10 mouse cellular contexts compared by ENCODE assay signal in genomic region chr9:52027257-52028020, GRCm38 (mm10). TPM values are rescaled to one million over a fixed set of nuclear protein-coding genes. Genes with fewer than 3 reads are reported as not detected.
DNase-seq lines count a peak whose midpoint lies in the region; ATAC-seq and TF ChIP-seq lines count a peak whose summit lies in the region.
"Had no signal": no experiment of that assay in that cellular context is flagged by ENCODE, and none has a peak within 500 bp of the region (broad histone marks: within the 10 kb centered on the region; RNA-seq: fewer than 3 reads in every experiment).

No protein-coding gene starts in this region.

- H3K9ac ChIP-seq in stomach, embryonic 16.5 days (ENCODE audit: low read length), result no peak overlapping the region
- H3K9ac ChIP-seq in stomach, postnatal 0 days (ENCODE audit: low read length), result no peak overlapping the region
- no peak overlapping the region for H3K9ac ChIP-seq in heart, embryonic 16.5 days (ENCODE audit: low read length)
- H3K9ac ChIP-seq in midbrain, embryonic 14.5 days (replicated peaks; ENCODE audit: low read length), result no peak overlapping the region
- H3K9ac ChIP-seq: limb, embryonic 13.5 days had no signal

- no peak for DNase-seq in stomach, postnatal 0 days (ENCODE audit: low spot score)
- peak; percentile 57 to 70 for DNase-seq in kidney, postnatal 4 days
- peak; percentile 12 for DNase-seq in midbrain, embryonic 14.5 days
- no peak for DNase-seq in spleen, postnatal 14 days (ENCODE audit: low spot score in 2 of 2)
- DNase-seq in layer of hippocampus, adult 2 months (ENCODE audit: low spot score in 2 of 2), result no peak
- DNase-seq in layer of hippocampus, adult 8-10 months (ENCODE audit: low spot score in 2 of 2), result no peak
- DNase-seq: gastrocnemius, postnatal 36 days had no signal

- 31% methylated on average over 5 of the region's 5 CpGs for WGBS in stomach, embryonic 16.5 days
- WGBS in stomach, postnatal 0 days, result 46% methylated on average over 5 of the region's 5 CpGs
- WGBS in heart, embryonic 16.5 days, result 23% methylated on average over 5 of the region's 5 CpGs
- WGBS in midbrain, embryonic 14.5 days, result 23% methylated on average over 5 of the region's 5 CpGs

- no peak for TF ChIP-seq CTCF in stomach, postnatal 0 days (IDR thresholded peaks at IDR 0.05; ENCODE audit: low read depth)
- TF ChIP-seq CTCF in layer of hippocampus, adult 2 months (conservative IDR thresholded peaks at IDR 0.05), result no peak

- no peak overlapping the region for H3K4me3 ChIP-seq in stomach, embryonic 16.5 days (replicated peaks; ENCODE audit: low read length)
- no peak overlapping the region for H3K4me3 ChIP-seq in stomach, postnatal 0 days (ENCODE audit: low read depth, low read length)
- no peak overlapping the region for H3K4me3 ChIP-seq in heart, embryonic 16.5 days (ENCODE audit: low read length)
- H3K4me3 ChIP-seq in midbrain, embryonic 14.5 days (replicated peaks; ENCODE audit: low read depth, low read length), result no peak overlapping the region
- no peak overlapping the region for H3K4me3 ChIP-seq in layer of hippocampus, adult 2 months
- H3K4me3 ChIP-seq: limb, embryonic 13.5 days had no signal

- H3K27me3 ChIP-seq in stomach, embryonic 16.5 days (ENCODE audit: control insufficient read depth, insufficient read depth, low read length), result no peaks in the 10 kb centered on the region
- H3K27me3 ChIP-seq in stomach, postnatal 0 days (ENCODE audit: control insufficient read depth, insufficient read depth, low read length), result no peaks in the 10 kb centered on the region
- H3K27me3 ChIP-seq in heart, embryonic 16.5 days (ENCODE audit: control insufficient read depth, insufficient read depth, low read length), result no peaks in the 10 kb centered on the region
- no peaks in the 10 kb centered on the region for H3K27me3 ChIP-seq in midbrain, embryonic 14.5 days (ENCODE audit: control insufficient read depth, insufficient read depth, low read length)
- H3K27me3 ChIP-seq: limb, embryonic 13.5 days had no signal

- H3K4me1 ChIP-seq in stomach, embryonic 16.5 days (ENCODE audit: control insufficient read depth, insufficient read depth, low read length), result peaks cover 6% of the 10 kb centered on the region; the same call in 1 of the 2 replicates
- H3K4me1 ChIP-seq in stomach, postnatal 0 days (replicated peaks; ENCODE audit: control insufficient read depth, insufficient read depth), result no peaks in the 10 kb centered on the region
- peaks cover 9% of the 10 kb centered on the region for H3K4me1 ChIP-seq in heart, embryonic 16.5 days (ENCODE audit: control insufficient read depth, insufficient read depth, low read length)
- peaks cover 8% of the 10 kb centered on the region; the same call in 1 of the 2 replicates for H3K4me1 ChIP-seq in midbrain, embryonic 14.5 days (ENCODE audit: control insufficient read depth, insufficient read depth, low read length)
- H3K4me1 ChIP-seq: limb, embryonic 13.5 days had no signal

- no peak for TF ChIP-seq EP300 in stomach, postnatal 0 days (optimal IDR thresholded peaks at IDR 0.05)

- peak overlapping the region; percentile 17; the same call in 1 of the 2 replicates for H3K27ac ChIP-seq in stomach, embryonic 16.5 days (ENCODE audit: low read length)
- no peak overlapping the region for H3K27ac ChIP-seq in stomach, postnatal 0 days (replicated peaks)
- peak overlapping the region; percentile 10 for H3K27ac ChIP-seq in heart, embryonic 16.5 days (ENCODE audit: low read length)
- H3K27ac ChIP-seq in midbrain, embryonic 14.5 days (replicated peaks; ENCODE audit: low read depth, low read length), result peak overlapping the region; percentile 37; the same call in 1 of the 2 replicates
- H3K27ac ChIP-seq in layer of hippocampus, adult 2 months, result no peak overlapping the region
- H3K27ac ChIP-seq: limb, embryonic 13.5 days had no signal

- H3K36me3 ChIP-seq in stomach, embryonic 16.5 days (ENCODE audit: control insufficient read depth, insufficient read depth, low read length), result no peaks in the 10 kb centered on the region
- no peaks in the 10 kb centered on the region for H3K36me3 ChIP-seq in stomach, postnatal 0 days (ENCODE audit: control insufficient read depth, insufficient read depth, low read length)
- no peaks in the 10 kb centered on the region for H3K36me3 ChIP-seq in heart, embryonic 16.5 days (ENCODE audit: control insufficient read depth, insufficient read depth)
- H3K36me3 ChIP-seq in midbrain, embryonic 14.5 days (ENCODE audit: control insufficient read depth, insufficient read depth, low read length), result no peaks in the 10 kb centered on the region
- H3K36me3 ChIP-seq: limb, embryonic 13.5 days had no signal

- no peaks in the 10 kb centered on the region for H3K9me3 ChIP-seq in stomach, embryonic 16.5 days (replicated peaks; ENCODE audit: control insufficient read depth, low read length)
- no peaks in the 10 kb centered on the region for H3K9me3 ChIP-seq in stomach, postnatal 0 days (ENCODE audit: control insufficient read depth, low read length)
- H3K9me3 ChIP-seq in heart, embryonic 16.5 days (replicated peaks; ENCODE audit: control insufficient read depth, low read length), result no peaks in the 10 kb centered on the region
- no peaks in the 10 kb centered on the region for H3K9me3 ChIP-seq in midbrain, embryonic 14.5 days (ENCODE audit: control insufficient read depth, low read length)
- H3K9me3 ChIP-seq: limb, embryonic 13.5 days had no signal

- H3K4me2 ChIP-seq in stomach, embryonic 16.5 days (ENCODE audit: low read depth, low read length), result no peak overlapping the region
- no peak overlapping the region for H3K4me2 ChIP-seq in stomach, postnatal 0 days (replicated peaks; ENCODE audit: low read depth)
- no peak overlapping the region for H3K4me2 ChIP-seq in heart, embryonic 16.5 days (ENCODE audit: low read depth, low read length)
- H3K4me2 ChIP-seq in midbrain, embryonic 14.5 days (ENCODE audit: low read length), result no peak overlapping the region
- H3K4me2 ChIP-seq: limb, embryonic 13.5 days had no signal

- no peak for ATAC-seq in stomach, embryonic 16.5 days (ENCODE audit: insufficient read depth, low FRiP score)
- no peak for ATAC-seq in stomach, postnatal 0 days (ENCODE audit: low FRiP score, low TSS enrichment)
- peak; percentile 85 for ATAC-seq in heart, embryonic 16.5 days (replicated peaks; ENCODE audit: extremely low read depth, insufficient read depth, low FRiP score)
- ATAC-seq in midbrain, embryonic 14.5 days (ENCODE audit: low FRiP score, low TSS enrichment), result no peak

RNA-seq across cellular contexts. Expression of gene Rdx, which starts 19.5 kb away (rescaled TPM):
- polyA plus RNA-seq in stomach, embryonic 16.5 days (2015; fragmentation: Nextera tagmentation; extraction: Ambion mirVana), result 74.0 and 81.4 TPM in 2 replicates
- polyA plus RNA-seq in stomach, postnatal 0 days (2015; fragmentation: Nextera tagmentation; extraction: Ambion mirVana), result 40.9 and 52.7 TPM in 2 replicates
- polyA plus RNA-seq in heart, embryonic 16.5 days (2015; fragmentation: Nextera tagmentation; extraction: Ambion mirVana), result 86.2 and 97.5 TPM in 2 replicates
- 79.8 and 114 TPM in 2 replicates for polyA plus RNA-seq in midbrain, embryonic 14.5 days (2014; fragmentation: Nextera tagmentation; extraction: Ambion mirVana)
- total RNA-seq in layer of hippocampus, adult 2 months (2021), result 10 to 100 TPM; 49.9 to 51.2 TPM
- 10 to 100 TPM; 55.3 to 58.1 (median 57.4) TPM for total RNA-seq in layer of hippocampus, adult 8-10 months (2022)

Comparison
In these comparisons a context has a peak if more than half of its experiments do, and no peak if none do; other contexts are left out.
1. H3K27ac ChIP-seq: peak in stomach, embryonic 16.5 days (single experiment), heart, embryonic 16.5 days (single experiment) and midbrain, embryonic 14.5 days (single experiment); none in stomach, postnatal 0 days (single experiment) and layer of hippocampus, adult 2 months (single experiment).
2. DNase-seq: peak in kidney, postnatal 4 days (2 of 2) and midbrain, embryonic 14.5 days (single experiment); none in stomach, postnatal 0 days (single experiment), spleen, postnatal 14 days (0 of 2), layer of hippocampus, adult 2 months (0 of 2) and layer of hippocampus, adult 8-10 months (0 of 2).